Mouse (Mus musculus) stomach, embryonic 16.5 days (tissue): ENCODE data around the gene Trim65. TPM values are rescaled to one million over a fixed set of nuclear protein-coding genes. Genes with fewer than 3 reads are reported as not detected.

Experiments used
- ATAC-seq: fragments of 200-750 bp; cut with Nextera tagmentation; 2 replicates; pipeline ENCODE4 v1.8.0; 2017; ENCODE audit warnings: moderate number of reproducible peaks, moderate TSS enrichment; ENCODE audit not compliant: insufficient read depth, low FRiP score
- H3K27ac ChIP-seq: fragments of 300-500 bp; sonication (generic); 2 replicates; pipeline ENCODE4 v1.5.1; 2014; ENCODE audit warnings: low read length
- H3K27me3 ChIP-seq: fragments of 300-500 bp; sonication (generic); 2 replicates; pipeline ENCODE4 v1.6.1; 2014; ENCODE audit warnings: low read length, control low read depth, mixed read lengths; ENCODE audit not compliant: control insufficient read depth, insufficient read depth
- H3K36me3 ChIP-seq: fragments of 300-500 bp; sonication (generic); 2 replicates; pipeline ENCODE4 v1.6.1; 2014; ENCODE audit warnings: low read length; ENCODE audit not compliant: control insufficient read depth, insufficient read depth
- H3K4me1 ChIP-seq: fragments of 300-500 bp; sonication (generic); 2 replicates; pipeline ENCODE4 v1.6.1; 2014; ENCODE audit warnings: low read length, control low read depth, mixed read lengths; ENCODE audit not compliant: control insufficient read depth, insufficient read depth
- H3K4me2 ChIP-seq: fragments of 300-500 bp; sonication (generic); 2 replicates; pipeline ENCODE4 v1.6.1; 2014; ENCODE audit warnings: low read depth, low read length, mixed read lengths
- H3K4me3 ChIP-seq: fragments of 300-500 bp; sonication (generic); replicated peaks from 2 replicates; pipeline ENCODE4 v1.5.1; 2014; ENCODE audit warnings: mild to moderate bottlenecking, low read length
- H3K9ac ChIP-seq: fragments of 300-500 bp; sonication (generic); 2 replicates; pipeline ENCODE4 v1.6.1; 2014; ENCODE audit warnings: low read length
- H3K9me3 ChIP-seq: fragments of 300-500 bp; sonication (generic); replicated peaks from 2 replicates; pipeline ENCODE4 v1.6.1; 2016; ENCODE audit warnings: low read length, control low read depth; ENCODE audit not compliant: control insufficient read depth
- WGBS: fragments of 180-500 bp; shearing (Covaris S2); extraction: QIAGEN DNeasy Blood & Tissue Kit; methylation state at CpG from one replicate; pipeline ENCODE4 v1.1.7; 2014; 5-methylcytosine and 5-hydroxymethylcytosine counted together
- polyA plus RNA-seq: library from polyadenylated mRNA; unstranded; fragments of >200 nt; fragmentation: Nextera tagmentation; extraction: Ambion mirVana; gene quantifications from 2 replicates; pipeline ENCODE4 v1.2.1, GENCODE M21; 2015

Trim65 gene
- polyA plus RNA-seq, 1 experiment from 2014 or later: 6.2 TPM

- peak overlapping the region; percentile 94 for H3K4me2 ChIP-seq
- no peaks in the 10 kb centered on the region; the same call in 1 of the 2 replicates for H3K36me3 ChIP-seq
- H3K9me3 ChIP-seq: no peaks in the 10 kb centered on the region
- no peaks in the 10 kb centered on the region; the same call in 1 of the 2 replicates for H3K4me1 ChIP-seq
- 6% methylated on average over 6 of the region's 6 CpGs for WGBS
- no peaks in the 10 kb centered on the region for H3K27me3 ChIP-seq
- H3K9ac ChIP-seq: peak overlapping the region; percentile 88
- peak overlapping the region; percentile 96 for H3K27ac ChIP-seq
- no peak for ATAC-seq
- peak overlapping the region; percentile 81 for H3K4me3 ChIP-seq
Observed at GRCm38 (mm10) chr11:116167232-116167631, 36.3 kb upstream of the Trim65 start.

- H3K4me3 ChIP-seq: no peak overlapping the region
- H3K36me3 ChIP-seq: no peaks in the 10 kb centered on the region
- 0 out of 2 replicates have a peak overlapping the region, but pooled peaks have one; percentile 86 for H3K27ac ChIP-seq
- H3K9me3 ChIP-seq: no peaks in the 10 kb centered on the region
- H3K4me2 ChIP-seq: no peak overlapping the region
- no peak for ATAC-seq
- no peak overlapping the region for H3K9ac ChIP-seq
- H3K4me1 ChIP-seq: peaks cover 9% of the 10 kb centered on the region
- 51% methylated on average over 9 of the region's 9 CpGs for WGBS
- no peaks in the 10 kb centered on the region for H3K27me3 ChIP-seq
Observed at GRCm38 (mm10) chr11:116163002-116163401, 32.1 kb upstream of the Trim65 start.

- no peak overlapping the region for H3K4me2 ChIP-seq
- ATAC-seq: no peak
- 63% methylated on average over 10 of the region's 10 CpGs for WGBS
- no peaks in the 10 kb centered on the region for H3K9me3 ChIP-seq
- H3K4me1 ChIP-seq: peaks cover 9% of the 10 kb centered on the region; the same call in 1 of the 2 replicates
- no peaks in the 10 kb centered on the region for H3K36me3 ChIP-seq
- H3K27ac ChIP-seq: peak overlapping the region; percentile 86
- no peak overlapping the region for H3K9ac ChIP-seq
- no peaks in the 10 kb centered on the region for H3K27me3 ChIP-seq
- no peak overlapping the region for H3K4me3 ChIP-seq
Observed at GRCm38 (mm10) chr11:116162146-116162545, 31.2 kb upstream of the Trim65 start.

GRCm38 (mm10) chr11:116161312-116161711 is 30.4 kb upstream of the Trim65 start:
- 49% methylated on average over 12 of the region's 12 CpGs for WGBS
- peak; percentile 78 for ATAC-seq
- no peak overlapping the region for H3K9ac ChIP-seq
- no peaks in the 10 kb centered on the region for H3K36me3 ChIP-seq
- no peaks in the 10 kb centered on the region for H3K9me3 ChIP-seq
- peaks cover 9% of the 10 kb centered on the region; the same call in 1 of the 2 replicates for H3K4me1 ChIP-seq
- peak overlapping the region; percentile 86 for H3K27ac ChIP-seq
- H3K4me2 ChIP-seq: 0 out of 2 replicates have a peak overlapping the region, but pooled peaks have one; percentile 9
- no peaks in the 10 kb centered on the region for H3K27me3 ChIP-seq
- H3K4me3 ChIP-seq: no peak overlapping the region

GRCm38 (mm10) chr11:116150960-116151359 is 20.0 kb upstream of the Trim65 start:
- no peaks in the 10 kb centered on the region for H3K27me3 ChIP-seq
- ATAC-seq: no peak
- H3K4me3 ChIP-seq: no peak overlapping the region
- H3K4me2 ChIP-seq: no peak overlapping the region
- WGBS: 85% methylated on average over 2 of the region's 2 CpGs
- no peaks in the 10 kb centered on the region for H3K4me1 ChIP-seq
- peaks cover 40% of the 10 kb centered on the region for H3K36me3 ChIP-seq
- H3K27ac ChIP-seq: no peak overlapping the region
- H3K9ac ChIP-seq: no peak overlapping the region
- no peaks in the 10 kb centered on the region for H3K9me3 ChIP-seq

GRCm38 (mm10) chr11:116149341-116149740 is 18.4 kb upstream of the Trim65 start:
- WGBS: 78% methylated on average over 6 of the region's 6 CpGs

GRCm38 (mm10) chr11:116148761-116149221 is 17.9 kb upstream of the Trim65 start:
- WGBS: 57% methylated on average over 20 of the region's 20 CpGs
- Histone ChIP-seq H3K9ac (no peak overlapping the region), H3K4me2 (no peak overlapping the region), H3K4me1 (0 out of 2 replicates have a peak, but pooled peaks cover 3% of the 10 kb centered on the region), H3K36me3 (peaks cover 38% of the 10 kb centered on the region), H3K9me3 (no peaks in the 10 kb centered on the region), H3K4me3 (no peak overlapping the region), H3K27ac (no peak overlapping the region), H3K27me3 (no peaks in the 10 kb centered on the region)
- no peak for ATAC-seq

More at GRCm38 (mm10) chr11:116149341-116149740, 18.4 kb upstream of the Trim65 start:
- H3K4me2 ChIP-seq: no peak overlapping the region
- no peaks in the 10 kb centered on the region for H3K9me3 ChIP-seq
- H3K36me3 ChIP-seq: peaks cover 41% of the 10 kb centered on the region
- no peak for ATAC-seq
- 0 out of 2 replicates have a peak, but pooled peaks cover 3% of the 10 kb centered on the region for H3K4me1 ChIP-seq
- no peak overlapping the region for H3K4me3 ChIP-seq
- H3K27me3 ChIP-seq: no peaks in the 10 kb centered on the region
- H3K9ac ChIP-seq: no peak overlapping the region
- no peak overlapping the region for H3K27ac ChIP-seq

- H3K9me3 ChIP-seq: no peaks in the 10 kb centered on the region
- peaks cover 24% of the 10 kb centered on the region for H3K36me3 ChIP-seq
- no peaks in the 10 kb centered on the region for H3K27me3 ChIP-seq
- 73% methylated on average over 25 of the region's 25 CpGs for WGBS
- H3K4me2 ChIP-seq: no peak overlapping the region
- no peak overlapping the region for H3K4me3 ChIP-seq
- peak; percentile 59 for ATAC-seq
- H3K4me1 ChIP-seq: 0 out of 2 replicates have a peak, but pooled peaks cover 3% of the 10 kb centered on the region
- peak overlapping the region; percentile 80 for H3K27ac ChIP-seq
- H3K9ac ChIP-seq: no peak overlapping the region
Observed at GRCm38 (mm10) chr11:116146294-116146985, 15.5 kb upstream of the Trim65 start.

GRCm38 (mm10) chr11:116145481-116146293 is 14.8 kb upstream of the Trim65 start:
- 66% methylated on average over 18 of the region's 18 CpGs for WGBS
- Histone ChIP-seq H3K4me3 (no peak overlapping the region), H3K36me3 (peaks cover 17% of the 10 kb centered on the region), H3K4me2 (no peak overlapping the region), H3K9ac (no peak overlapping the region), H3K9me3 (no peaks in the 10 kb centered on the region), H3K27me3 (no peaks in the 10 kb centered on the region), H3K27ac (peak overlapping the region; percentile 80), H3K4me1 (0 out of 2 replicates have a peak, but pooled peaks cover 3% of the 10 kb centered on the region)
- ATAC-seq: no peak
